Mouse (Mus musculus) ES-Bruce4 (cell line): ENCODE results near the gene Slc25a48.

ENCODE experiments used
- CTCF ChIP-seq: IDR thresholded peaks from one replicate; pipeline ENCODE4 v1.8.1; 2011; ENCODE audit warnings: low read depth, low read length
- EP300 ChIP-seq: IDR thresholded peaks from 2 replicates; pipeline ENCODE4 v1.6.1; 2011; ENCODE audit warnings: low read depth, low read length; ENCODE audit not compliant: insufficient read depth

- TF ChIP-seq EP300 = no peak
- TF ChIP-seq CTCF = no peak
Measured at GRCm38 (mm10) chr13:56438211-56439075, at the start of gene Slc25a48.
